29 mouse cellular contexts compared by ENCODE assay signal in genomic region chr7:45565446-45565845, GRCm38 (mm10). TPM values are rescaled to one million over a fixed set of nuclear protein-coding genes. Genes with fewer than 3 reads are reported as not detected.
DNase-seq lines count a peak whose midpoint lies in the region; ATAC-seq and TF ChIP-seq lines count a peak whose summit lies in the region.
"Had no signal": no experiment of that assay in that cellular context is flagged by ENCODE, and none has a peak within 500 bp of the region (broad histone marks: within the 10 kb centered on the region; RNA-seq: fewer than 3 reads in every experiment).

No protein-coding gene starts in this region.

- TF ChIP-seq EP300 in ES-Bruce4 (IDR thresholded peaks at IDR 0.05; ENCODE audit: insufficient read depth, low read depth, low read length), result no peak

- H3K4me3 ChIP-seq in heart, embryonic 10.5 days, result no peak overlapping the region
- H3K4me3 ChIP-seq in heart, embryonic 12.5 days, result no peak overlapping the region
- H3K4me3 ChIP-seq in E14TG2a.4 (replicated peaks; ENCODE audit: low read length), result peak overlapping the region; percentile 70
- peak overlapping the region; percentile 4 for H3K4me3 ChIP-seq in ES-Bruce4 (ENCODE audit: low read depth, low read length)
- H3K4me3 ChIP-seq: embryonic facial prominence, embryonic 12.5 days; embryonic facial prominence, embryonic 15.5 days; forebrain, embryonic 12.5 days; hindbrain, embryonic 12.5 days; hindbrain, embryonic 15.5 days had no signal

- H3K4me1 ChIP-seq in heart, embryonic 10.5 days, result peaks cover 44% of the 10 kb centered on the region
- H3K4me1 ChIP-seq in heart, embryonic 12.5 days (replicated peaks), result peaks cover 26% of the 10 kb centered on the region
- H3K4me1 ChIP-seq in E14TG2a.4 (replicated peaks; ENCODE audit: low read depth, low read length), result peaks cover 78% of the 10 kb centered on the region
- peaks cover 6% of the 10 kb centered on the region for H3K4me1 ChIP-seq in ES-Bruce4 (ENCODE audit: control insufficient read depth, insufficient read depth, low read length)

- H3K9ac ChIP-seq in heart, embryonic 12.5 days, result no peak overlapping the region
- H3K9ac ChIP-seq in ES-Bruce4 (ENCODE audit: low read depth, poor library complexity, severe bottlenecking), result peak overlapping the region; percentile 14
- H3K9ac ChIP-seq: embryonic facial prominence, embryonic 12.5 days; embryonic facial prominence, embryonic 15.5 days; forebrain, embryonic 12.5 days; hindbrain, embryonic 12.5 days; hindbrain, embryonic 15.5 days had no signal

- no peak overlapping the region for H3K4me2 ChIP-seq in heart, embryonic 12.5 days
- H3K4me2 ChIP-seq: embryonic facial prominence, embryonic 12.5 days; embryonic facial prominence, embryonic 15.5 days; forebrain, embryonic 12.5 days; hindbrain, embryonic 12.5 days; hindbrain, embryonic 15.5 days had no signal

- DNase-seq in heart, embryonic 10.5 days (ENCODE audit: low spot score), result no peak
- DNase-seq in cerebellum, adult 9-10 months, result no peak
- DNase-seq in adrenal gland, postnatal 4 days (ENCODE audit: low spot score in 2 of 2), result no peak
- DNase-seq: adrenal gland, adult 2 months; adrenal gland, postnatal 14 days; cerebellum, adult 11-12 months; cerebellum, adult 8-10 months; cerebellum, postnatal 25 days; gastrocnemius, postnatal 25 days; heart, adult 18-20 months had no signal

- H3K9me3 ChIP-seq in heart, embryonic 10.5 days, result no peaks in the 10 kb centered on the region
- H3K9me3 ChIP-seq in heart, embryonic 12.5 days (replicated peaks), result no peaks in the 10 kb centered on the region
- no peaks in the 10 kb centered on the region for H3K9me3 ChIP-seq in E14TG2a.4 (ENCODE audit: low read length)
- H3K9me3 ChIP-seq in ES-Bruce4 (replicated peaks; ENCODE audit: control insufficient read depth, insufficient read depth, low read length, poor library complexity, severe bottlenecking), result no peaks in the 10 kb centered on the region
- H3K9me3 ChIP-seq: embryonic facial prominence, embryonic 12.5 days; embryonic facial prominence, embryonic 15.5 days; forebrain, embryonic 12.5 days; hindbrain, embryonic 12.5 days; hindbrain, embryonic 15.5 days had no signal

- no peaks in the 10 kb centered on the region for H3K27me3 ChIP-seq in heart, embryonic 10.5 days (ENCODE audit: insufficient read depth, poor library complexity, severe bottlenecking)
- no peaks in the 10 kb centered on the region for H3K27me3 ChIP-seq in heart, embryonic 12.5 days (replicated peaks)
- H3K27me3 ChIP-seq in E14TG2a.4 (ENCODE audit: insufficient read depth, low read length), result no peaks in the 10 kb centered on the region
- H3K27me3 ChIP-seq in ES-Bruce4 (ENCODE audit: control insufficient read depth, insufficient read depth, low read length, poor library complexity, severe bottlenecking), result no peaks in the 10 kb centered on the region
- H3K27me3 ChIP-seq: embryonic facial prominence, embryonic 12.5 days; embryonic facial prominence, embryonic 15.5 days had no signal

- 83% methylated on average over 9 of the region's 9 CpGs for WGBS in heart, embryonic 10.5 days
- WGBS in heart, embryonic 12.5 days, result 90% methylated on average over 9 of the region's 9 CpGs

- TF ChIP-seq CTCF in E14TG2a.4 (conservative IDR thresholded peaks at IDR 0.05; ENCODE audit: low read length), result no peak
- TF ChIP-seq CTCF in ES-Bruce4 (IDR thresholded peaks at IDR 0.05; ENCODE audit: low read depth, low read length), result no peak

- no peak for TF ChIP-seq POLR2A in ES-Bruce4 (IDR thresholded peaks at IDR 0.05; ENCODE audit: insufficient read depth, low read length)

- no peaks in the 10 kb centered on the region for H3K36me3 ChIP-seq in heart, embryonic 10.5 days
- H3K36me3 ChIP-seq in heart, embryonic 12.5 days, result no peaks in the 10 kb centered on the region
- H3K36me3 ChIP-seq in E14TG2a.4 (ENCODE audit: insufficient read depth, low read length) (peaks cover 51% of the 10 kb centered on the region), ES-Bruce4 (ENCODE audit: control insufficient read depth, insufficient read depth, low read length, poor library complexity, severe bottlenecking) (no peaks in the 10 kb centered on the region)
- H3K36me3 ChIP-seq: embryonic facial prominence, embryonic 12.5 days; embryonic facial prominence, embryonic 15.5 days; forebrain, embryonic 12.5 days; hindbrain, embryonic 12.5 days; hindbrain, embryonic 15.5 days had no signal

- no peak for ATAC-seq in heart, embryonic 12.5 days (ENCODE audit: insufficient number of reproducible peaks, low FRiP score)
- ATAC-seq: CD4-positive, CD25-positive, alpha-beta regulatory T cell, adult 4 months; forebrain, embryonic 16.5 days; intestine, postnatal 0 days had no signal

- H3K27ac ChIP-seq in heart, embryonic 10.5 days, result 0 out of 2 replicates have a peak overlapping the region, but pooled peaks have one; percentile 19
- no peak overlapping the region for H3K27ac ChIP-seq in heart, embryonic 12.5 days (ENCODE audit: poor library complexity, severe bottlenecking)
- H3K27ac ChIP-seq in ES-Bruce4 (ENCODE audit: insufficient read depth, low read length), result peak overlapping the region; percentile 89
- H3K27ac ChIP-seq: embryonic facial prominence, embryonic 12.5 days; forebrain, embryonic 12.5 days; hindbrain, embryonic 12.5 days; hindbrain, embryonic 15.5 days had no signal

RNA-seq across cellular contexts. Expression of gene Bcat2, which starts 4.5 kb away (rescaled TPM):
- 76.7 and 80.8 TPM in 2 replicates for polyA plus RNA-seq in heart, embryonic 10.5 days (2016; fragmentation: Nextera tagmentation; extraction: Ambion mirVana)
- 64.7 and 66.6 TPM in 2 replicates for polyA plus RNA-seq in heart, embryonic 12.5 days (2016; fragmentation: Nextera tagmentation; extraction: Ambion mirVana)
- 104 and 144 TPM in 2 replicates for polyA plus RNA-seq in ES-Bruce4 (2011; ENCODE audit: insufficient read depth, insufficient read length, low read depth, missing spikeins)
- total RNA-seq in adrenal gland, postnatal 4 days (2021), result 10 to 100 TPM; 96.4 to 96.5 TPM

RNA-seq across cellular contexts. Expression of gene Hsd17b14, which starts 10.8 kb away (rescaled TPM):
- 0.42 and 1.2 TPM in 2 replicates for polyA plus RNA-seq in heart, embryonic 10.5 days (2016; fragmentation: Nextera tagmentation; extraction: Ambion mirVana)
- polyA plus RNA-seq in heart, embryonic 12.5 days (2016; fragmentation: Nextera tagmentation; extraction: Ambion mirVana), result 0.64 and 0.70 TPM in 2 replicates
- 55.0 and 62.2 TPM in 2 replicates for polyA plus RNA-seq in ES-Bruce4 (2011; ENCODE audit: insufficient read depth, insufficient read length, low read depth, missing spikeins)
- total RNA-seq in adrenal gland, postnatal 4 days (2021), result 1 to 10 TPM; 1.3 to 1.8 TPM
- total RNA-seq: common myeloid progenitor, adult 5-6 weeks; hematopoietic stem cell, adult 5-6 weeks had no signal
- polyA plus RNA-seq: forebrain, embryonic 16.5 days had no signal

RNA-seq across cellular contexts. Expression of gene Plekha4, which starts 39.3 kb away (rescaled TPM):
- polyA plus RNA-seq in heart, embryonic 10.5 days (2016; fragmentation: Nextera tagmentation; extraction: Ambion mirVana), result 0.59 and 0.64 TPM in 2 replicates
- 0.57 and 0.68 TPM in 2 replicates for polyA plus RNA-seq in heart, embryonic 12.5 days (2016; fragmentation: Nextera tagmentation; extraction: Ambion mirVana)
- polyA plus RNA-seq in ES-Bruce4 (2011; ENCODE audit: insufficient read depth, insufficient read length, low read depth, missing spikeins), result 14.3 and 18.6 TPM in 2 replicates
- total RNA-seq in adrenal gland, postnatal 4 days (2021), result 10 to 100 TPM; 12.5 to 17.5 TPM
- total RNA-seq: common myeloid progenitor, adult 5-6 weeks had no signal

RNA-seq across cellular contexts. Expression of gene Ppp1r15a, which starts 39.4 kb away (rescaled TPM):
- polyA plus RNA-seq in heart, embryonic 10.5 days (2016; fragmentation: Nextera tagmentation; extraction: Ambion mirVana), result 28.2 and 31.2 TPM in 2 replicates
- polyA plus RNA-seq in heart, embryonic 12.5 days (2016; fragmentation: Nextera tagmentation; extraction: Ambion mirVana), result 33.7 and 35.2 TPM in 2 replicates
- 15.5 and 18.6 TPM in 2 replicates for polyA plus RNA-seq in ES-Bruce4 (2011; ENCODE audit: insufficient read depth, insufficient read length, low read depth, missing spikeins)
- total RNA-seq in adrenal gland, postnatal 4 days (2021), result 10 to 100 TPM; 36.9 to 45.1 TPM

RNA-seq across cellular contexts. Expression of gene Fgf21, which starts 49.8 kb away (rescaled TPM):
- not detected in 2 replicates for polyA plus RNA-seq in heart, embryonic 10.5 days (2016; fragmentation: Nextera tagmentation; extraction: Ambion mirVana)
- polyA plus RNA-seq in heart, embryonic 12.5 days (2016; fragmentation: Nextera tagmentation; extraction: Ambion mirVana), result not detected in 2 replicates
- 0.94 and 1.7 TPM in 2 replicates for polyA plus RNA-seq in ES-Bruce4 (2011; ENCODE audit: insufficient read depth, insufficient read length, low read depth, missing spikeins)
- under 1 TPM in 1 of 2 experiments, not detected in 1; 0.34 TPM for total RNA-seq in adrenal gland, postnatal 4 days (2021)
- total RNA-seq: adrenal gland, adult 2 months; common myeloid progenitor, adult 5-6 weeks; gastrocnemius, adult 18-20 months; gastrocnemius, postnatal 25 days; heart, adult 18-20 months; heart, postnatal 25 days; hematopoietic stem cell, adult 5-6 weeks; MEL had no signal
- polyA plus RNA-seq: brain, embryonic 14.5 days; CD4-positive, CD25-positive, alpha-beta regulatory T cell, adult 4 months; forebrain, embryonic 12.5 days; forebrain, embryonic 16.5 days; heart, embryonic 14.5 days; heart, postnatal 0 days; hindbrain, embryonic 15.5 days; intestine, postnatal 0 days had no signal

Comparison
In these comparisons a context has a peak if more than half of its experiments do, and no peak if none do; other contexts are left out.
1. H3K4me3 ChIP-seq: peak in E14TG2a.4 (single experiment) and ES-Bruce4 (single experiment); none in heart, embryonic 10.5 days (single experiment) and heart, embryonic 12.5 days (single experiment).
2. RNA of gene Hsd17b14, which starts 10.8 kb away (polyA plus RNA-seq): 55.0 to 62.2 TPM in ES-Bruce4; 0.42 to 1.2 TPM in heart, embryonic 10.5 days and 0.64 to 0.70 TPM in heart, embryonic 12.5 days; every median in the first group is over 10 times any median in the second.